Mouse (Mus musculus) MEL (cell line): ENCODE results near the gene BC034090. TPM values are rescaled to one million over a fixed set of nuclear protein-coding genes. Genes with fewer than 3 reads are reported as not detected.
A peak's percentile ranks its signal among the peaks of the same experiment; 100 is the strongest.

Source experiments
- DNase-seq: peaks from one replicate; pipeline ENCODE4 v3.0.0; 2011; ENCODE audit warnings: low read depth, low spot score
- H3K27ac ChIP-seq: 2 replicates; pipeline ENCODE4 v1.5.1; 2012; ENCODE audit warnings: low read depth, mild to moderate bottlenecking, control low read depth, low read length, moderate library complexity; ENCODE audit not compliant: control insufficient read depth
- H3K27me3 ChIP-seq, 2 experiments: fragments of 150-350 bp in 1 of 2; sonication (generic) in 1 of 2; 2 replicates each; pipeline ENCODE4 v1.6.1; 2012; ENCODE audit warnings: low read length in 2 of 2, mild to moderate bottlenecking in 2 of 2, improper control_type of control experiment in 1 of 2, moderate library complexity in 1 of 2; ENCODE audit not compliant: insufficient read depth in 2 of 2, control insufficient read depth in 1 of 2
- H3K36me3 ChIP-seq, 2 experiments: 2 replicates each; pipeline ENCODE4 v1.6.1; 2012 to 2014; ENCODE audit warnings: low read length in 2 of 2, improper control_type of control experiment in 1 of 2, inconsistent platforms in 1 of 2, mild to moderate bottlenecking in 1 of 2; ENCODE audit not compliant: insufficient read depth in 2 of 2, control insufficient read depth in 1 of 2
- H3K4me1 ChIP-seq, 2 experiments: fragments of 150-350 bp in 1 of 2; sonication (generic) in 1 of 2; 2 replicates each; pipeline ENCODE4 v1.6.1; 2012; ENCODE audit warnings: low read length in 2 of 2, improper control_type of control experiment in 1 of 2, mild to moderate bottlenecking in 1 of 2; ENCODE audit not compliant: insufficient read depth in 2 of 2, control insufficient read depth in 1 of 2
- H3K4me3 ChIP-seq, 2 experiments: fragments of 150-350 bp in 1 of 2; sonication (generic) in 1 of 2; 2 replicates each; pipeline ENCODE4 v1.5.1; 2012; ENCODE audit warnings: low read depth in 2 of 2, low read length in 2 of 2, mild to moderate bottlenecking in 2 of 2, moderate library complexity in 2 of 2, control low read depth in 1 of 2, improper control_type of control experiment in 1 of 2; ENCODE audit not compliant: control insufficient read depth in 1 of 2, insufficient read depth in 1 of 2
- H3K79me2 ChIP-seq: 2 replicates; pipeline ENCODE4 v1.6.1; 2012; ENCODE audit warnings: mild to moderate bottlenecking, low read length, moderate library complexity; ENCODE audit not compliant: control insufficient read depth, poor library complexity, insufficient read depth
- H3K9ac ChIP-seq: 2 replicates; pipeline ENCODE4 v1.6.1; 2012; ENCODE audit warnings: low read depth, mild to moderate bottlenecking, control low read depth, low read length, moderate library complexity; ENCODE audit not compliant: control insufficient read depth, poor library complexity, severe bottlenecking
- H3K9me3 ChIP-seq: fragments of 150-350 bp; sonication (generic); replicated peaks from 2 replicates; pipeline ENCODE4 v1.6.1; 2012; ENCODE audit warnings: mild to moderate bottlenecking, low read length, improper control_type of control experiment, moderate library complexity; ENCODE audit not compliant: insufficient read depth
- BHLHE40 ChIP-seq: IDR thresholded peaks from 2 replicates; pipeline ENCODE4 v1.6.1; 2012; ENCODE audit warnings: low read depth, mild to moderate bottlenecking, inconsistent platforms, low read length, improper control_type of control experiment, borderline replicate concordance
- CTCF ChIP-seq, 3 experiments: IDR thresholded peaks in 2 of 3; conservative IDR thresholded peaks in 1 of 3; 2 replicates each; pipeline ENCODE4 v1.5.1; 2011 to 2012; ENCODE audit warnings: low read length in 3 of 3, low read depth in 2 of 3, mild to moderate bottlenecking in 2 of 3, improper control_type of control experiment in 1 of 3, inconsistent platforms in 1 of 3, mixed read lengths in 1 of 3, moderate library complexity in 1 of 3; ENCODE audit not compliant: control insufficient read depth in 1 of 3, insufficient read depth in 1 of 3, poor library complexity in 1 of 3, severe bottlenecking in 1 of 3
- E2F4 ChIP-seq: IDR thresholded peaks from 2 replicates; pipeline ENCODE4 v1.6.1; 2011; ENCODE audit warnings: low read depth, low read length, improper control_type of control experiment, borderline replicate concordance
- GABPA ChIP-seq: IDR thresholded peaks from 2 replicates; pipeline ENCODE4 v1.6.1; 2012; ENCODE audit warnings: low read depth, mild to moderate bottlenecking, inconsistent platforms, low read length, improper control_type of control experiment, moderate library complexity
- JUND ChIP-seq: IDR thresholded peaks from 2 replicates; pipeline ENCODE4 v1.6.1; 2011; ENCODE audit warnings: low read depth, mild to moderate bottlenecking, improper control_type of control experiment, low read length
- KAT2A ChIP-seq: conservative IDR thresholded peaks from 2 replicates; pipeline ENCODE4 v1.6.1; 2012; ENCODE audit warnings: low read depth, low read length, improper control_type of control experiment, inconsistent platforms
- MAX ChIP-seq: IDR thresholded peaks from 2 replicates; pipeline ENCODE4 v1.6.1; 2011; ENCODE audit warnings: low read length, improper control_type of control experiment
- MAZ ChIP-seq: IDR thresholded peaks from 2 replicates; pipeline ENCODE4 v1.6.1; 2012; ENCODE audit warnings: low read depth, mild to moderate bottlenecking, inconsistent platforms, low read length, improper control_type of control experiment
- MYC ChIP-seq: IDR thresholded peaks from 2 replicates; pipeline ENCODE4 v1.6.1; 2011; ENCODE audit warnings: low read depth, mild to moderate bottlenecking, low read length, improper control_type of control experiment, moderate library complexity
- POLR2AphosphoS2 ChIP-seq: IDR thresholded peaks from 2 replicates; pipeline ENCODE4 v1.6.1; 2011; ENCODE audit warnings: low read length, improper control_type of control experiment
- POLR2AphosphoS5 ChIP-seq: IDR thresholded peaks from 2 replicates; pipeline ENCODE4 v1.6.1; 2012; ENCODE audit warnings: low read depth, borderline replicate concordance, mild to moderate bottlenecking, inconsistent platforms, low read length, moderate library complexity, mixed read lengths
- RAD21 ChIP-seq: IDR thresholded peaks from 2 replicates; pipeline ENCODE4 v1.6.1; 2011; ENCODE audit warnings: mild to moderate bottlenecking, low read depth, low read length, improper control_type of control experiment
- SMC3 ChIP-seq: IDR thresholded peaks from 2 replicates; pipeline ENCODE4 v1.6.1; 2011; ENCODE audit warnings: low read depth, low read length, improper control_type of control experiment
- TCF12 ChIP-seq: IDR thresholded peaks from 2 replicates; pipeline ENCODE4 v1.6.1; 2014; ENCODE audit warnings: low read depth, mild to moderate bottlenecking, inconsistent platforms, low read length, improper control_type of control experiment, moderate library complexity
- USF2 ChIP-seq, 2 experiments: IDR thresholded peaks; 2 replicates each; pipeline ENCODE4 v1.6.1; 2011 to 2012; ENCODE audit warnings: improper control_type of control experiment in 2 of 2, low read length in 2 of 2, borderline replicate concordance in 1 of 2, inconsistent platforms in 1 of 2, low read depth in 1 of 2, mild to moderate bottlenecking in 1 of 2; ENCODE audit not compliant: insufficient read depth in 1 of 2
- ZC3H11A ChIP-seq: IDR thresholded peaks from 2 replicates; pipeline ENCODE4 v1.6.1; 2012; ENCODE audit warnings: low read depth, mild to moderate bottlenecking, inconsistent platforms, low read length, improper control_type of control experiment
- ZNF384 ChIP-seq: IDR thresholded peaks from 2 replicates; pipeline ENCODE4 v1.6.1; 2012; ENCODE audit warnings: low read depth, mild to moderate bottlenecking, inconsistent platforms, low read length, improper control_type of control experiment
- polyA plus RNA-seq, 2 experiments: library from polyadenylated mRNA; stranded (reverse) in 1 of 2; unstranded in 1 of 2; fragments of >175 nt in 1 of 2; fragments of >200 nt in 1 of 2; gene quantifications; 2 replicates each; pipeline versions ENCODE4 v1.2.1 to v1.2.4; 2012; ENCODE audit warnings: low replicate concordance in 2 of 2, low read depth in 1 of 2; ENCODE audit not compliant: insufficient read length in 2 of 2, insufficient read depth in 1 of 2, missing spikeins in 1 of 2
- total RNA-seq: library from RNA; depleted of rRNA; stranded (reverse); fragments of 300-350 nt; gene quantifications from 2 replicates; pipeline ENCODE4 v1.2.3, GENCODE M21; 2012

BC034090 gene
- total and polyA plus RNA-seq, 3 experiments = 0.12 to 0.28 TPM; not detected in 1

GRCm38 (mm10) chr1:155215066-155215764 is 29.0 kb downstream of the BC034090 start:
- H3K4me3 ChIP-seq = no peak overlapping the region
- no peak overlapping the region for H3K9ac ChIP-seq
- H3K4me1 ChIP-seq = peaks cover 5 to 15% of the 10 kb centered on the region in 2 experiments; a peak in 3 of 4 replicates
- DNase-seq = no peak
- TF ChIP-seq SMC3 (peak; percentile 68), CTCF (IDR thresholded peaks at IDR 0.05 in 2 of 3, conservative IDR thresholded peaks at IDR 0.05 in 1 of 3; ENCODE audit: control insufficient read depth in 1 of 3, insufficient read depth in 1 of 3, low read depth in 2 of 3, low read length in 3 of 3, poor library complexity in 1 of 3, severe bottlenecking in 1 of 3) (peak in 2 of 3 experiments; percentile 39 to 44; a peak in 4 of 6 replicates), RAD21 (peak; percentile 31), ZNF384 (no peak), ZC3H11A (peak; percentile 53), USF2 (IDR thresholded peaks at IDR 0.05; ENCODE audit: borderline replicate concordance in 1 of 2, insufficient read depth in 1 of 2, low read depth in 1 of 2, low read length in 2 of 2) (no peak), E2F4 (no peak), JUND (no peak)
- H3K36me3 ChIP-seq = no peaks in the 10 kb centered on the region
- H3K9me3 ChIP-seq = no peaks in the 10 kb centered on the region
- H3K27ac ChIP-seq = no peak overlapping the region
- H3K27me3 ChIP-seq = no peaks in the 10 kb centered on the region
- no peaks in the 10 kb centered on the region for H3K79me2 ChIP-seq

DNA sequence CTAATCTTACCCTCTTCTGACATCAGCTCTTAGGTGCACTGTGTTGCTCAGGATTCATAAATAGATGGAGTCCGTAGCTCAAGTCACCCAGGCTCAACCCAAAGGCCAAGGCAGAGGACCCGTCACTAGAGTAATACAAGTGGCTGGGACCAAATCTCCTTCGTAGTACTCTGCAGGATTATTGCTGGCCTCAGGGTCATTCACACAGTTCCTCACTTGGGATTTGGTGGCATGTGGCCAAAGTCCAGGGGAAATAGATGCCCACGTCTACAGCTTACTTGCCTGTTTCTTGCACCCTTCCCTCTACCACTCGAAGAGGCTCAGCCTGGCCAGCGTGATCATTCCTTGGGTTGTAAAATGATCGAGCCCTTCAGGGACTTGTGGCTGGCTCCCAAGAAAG is 30.3 kb downstream of the BC034090 start:
- no peak for TF ChIP-seq MAZ
- TF ChIP-seq TCF12 = no peak
- TF ChIP-seq MAX = no peak
- no peak for TF ChIP-seq E2F4
- no peak for TF ChIP-seq BHLHE40
- no peak for TF ChIP-seq GABPA
- no peak for TF ChIP-seq KAT2A
- TF ChIP-seq POLR2AphosphoS5 = no peak
- TF ChIP-seq MYC = no peak
- no peak for TF ChIP-seq POLR2AphosphoS2
- no peaks in the 10 kb centered on the region for H3K27me3 ChIP-seq
- H3K36me3 ChIP-seq = no peaks in the 10 kb centered on the region
- DNase-seq = no peak
- H3K9me3 ChIP-seq = no peaks in the 10 kb centered on the region
- no peaks in the 10 kb centered on the region for H3K79me2 ChIP-seq
- H3K9ac ChIP-seq = no peak overlapping the region
- H3K4me3 ChIP-seq = no peak overlapping the region
- peaks cover 5 to 15% of the 10 kb centered on the region in 2 experiments; a peak in 3 of 4 replicates for H3K4me1 ChIP-seq
- H3K27ac ChIP-seq = no peak overlapping the region
